Comparison of ENCODE assay signal across 18 mouse cellular contexts in genomic region chr17:64901721-64902623, GRCm38 (mm10).
DNase-seq lines count a peak whose midpoint lies in the region; ATAC-seq lines count a peak whose summit lies in the region.
"Had no signal": no experiment of that assay in that cellular context is flagged by ENCODE, and none has a peak within 500 bp of the region (broad histone marks: within the 10 kb centered on the region; RNA-seq: fewer than 3 reads in every experiment).

No protein-coding gene starts in this region.

- H3K27me3 ChIP-seq in embryonic facial prominence, embryonic 11.5 days (ENCODE audit: control insufficient read depth, insufficient read depth, low read length) = no peaks in the 10 kb centered on the region
- H3K27me3 ChIP-seq in embryonic facial prominence, embryonic 10.5 days (replicated peaks; ENCODE audit: low read depth, poor library complexity, severe bottlenecking) = no peaks in the 10 kb centered on the region
- no peaks in the 10 kb centered on the region for H3K27me3 ChIP-seq in midbrain, embryonic 12.5 days
- H3K27me3 ChIP-seq in midbrain, embryonic 10.5 days (ENCODE audit: low read depth, poor library complexity, severe bottlenecking) = no peaks in the 10 kb centered on the region
- no peaks in the 10 kb centered on the region for H3K27me3 ChIP-seq in midbrain, embryonic 14.5 days (ENCODE audit: control insufficient read depth, insufficient read depth, low read length)
- H3K27me3 ChIP-seq: embryonic facial prominence, embryonic 13.5 days; heart, embryonic 13.5 days; lung, embryonic 15.5 days had no signal

- peak; percentile 19 for DNase-seq in embryonic facial prominence, embryonic 11.5 days (ENCODE audit: low spot score)
- DNase-seq in embryonic facial prominence, embryonic 10.5 days (ENCODE audit: low spot score) = no peak
- DNase-seq in midbrain, embryonic 10.5 days (ENCODE audit: low spot score) = no peak
- peak; percentile 62 for DNase-seq in midbrain, embryonic 14.5 days
- no peak for DNase-seq in spleen, postnatal 4 days (ENCODE audit: low spot score in 2 of 2)
- DNase-seq in lung, postnatal 4 days = no peak
- DNase-seq: cerebellum, postnatal 25 days; kidney, adult 9 months; layer of hippocampus, postnatal 36 days; retina, postnatal 1 day; thymus, postnatal 36 days had no signal

- no peaks in the 10 kb centered on the region for H3K9me3 ChIP-seq in embryonic facial prominence, embryonic 11.5 days (replicated peaks; ENCODE audit: control insufficient read depth, low read length)
- no peaks in the 10 kb centered on the region for H3K9me3 ChIP-seq in embryonic facial prominence, embryonic 10.5 days
- 0 out of 2 replicates have a peak, but pooled peaks cover 5% of the 10 kb centered on the region for H3K9me3 ChIP-seq in midbrain, embryonic 12.5 days
- H3K9me3 ChIP-seq in midbrain, embryonic 10.5 days (replicated peaks) = no peaks in the 10 kb centered on the region
- no peaks in the 10 kb centered on the region for H3K9me3 ChIP-seq in midbrain, embryonic 14.5 days (ENCODE audit: control insufficient read depth, low read length)
- H3K9me3 ChIP-seq: embryonic facial prominence, embryonic 13.5 days; heart, embryonic 13.5 days; lung, embryonic 15.5 days had no signal

- H3K4me3 ChIP-seq in embryonic facial prominence, embryonic 11.5 days (ENCODE audit: low read depth, low read length) = no peak overlapping the region
- no peak overlapping the region for H3K4me3 ChIP-seq in embryonic facial prominence, embryonic 10.5 days
- no peak overlapping the region for H3K4me3 ChIP-seq in midbrain, embryonic 12.5 days
- no peak overlapping the region for H3K4me3 ChIP-seq in midbrain, embryonic 10.5 days
- H3K4me3 ChIP-seq in midbrain, embryonic 14.5 days (replicated peaks; ENCODE audit: low read depth, low read length) = no peak overlapping the region
- H3K4me3 ChIP-seq: embryonic facial prominence, embryonic 13.5 days; heart, embryonic 13.5 days; lung, embryonic 15.5 days had no signal

- WGBS in embryonic facial prominence, embryonic 11.5 days = 56% methylated on average over 17 of the region's 17 CpGs
- 67% methylated on average over 17 of the region's 17 CpGs for WGBS in embryonic facial prominence, embryonic 10.5 days
- WGBS in midbrain, embryonic 12.5 days = 58% methylated on average over 17 of the region's 17 CpGs
- WGBS in midbrain, embryonic 10.5 days = 76% methylated on average over 17 of the region's 17 CpGs
- WGBS in midbrain, embryonic 14.5 days = 44% methylated on average over 17 of the region's 17 CpGs

- no peaks in the 10 kb centered on the region for H3K36me3 ChIP-seq in embryonic facial prominence, embryonic 11.5 days (replicated peaks; ENCODE audit: control insufficient read depth, insufficient read depth, low read depth, low read length)
- H3K36me3 ChIP-seq in embryonic facial prominence, embryonic 10.5 days (replicated peaks) = no peaks in the 10 kb centered on the region
- H3K36me3 ChIP-seq in midbrain, embryonic 12.5 days = no peaks in the 10 kb centered on the region
- H3K36me3 ChIP-seq in midbrain, embryonic 10.5 days = no peaks in the 10 kb centered on the region
- no peaks in the 10 kb centered on the region for H3K36me3 ChIP-seq in midbrain, embryonic 14.5 days (ENCODE audit: control insufficient read depth, insufficient read depth, low read length)
- H3K36me3 ChIP-seq: embryonic facial prominence, embryonic 13.5 days; heart, embryonic 13.5 days; lung, embryonic 15.5 days had no signal

- no peak overlapping the region for H3K27ac ChIP-seq in embryonic facial prominence, embryonic 11.5 days (replicated peaks; ENCODE audit: low read depth, low read length)
- H3K27ac ChIP-seq in embryonic facial prominence, embryonic 10.5 days (replicated peaks) = no peak overlapping the region
- peak overlapping the region; percentile 64 for H3K27ac ChIP-seq in midbrain, embryonic 12.5 days (replicated peaks)
- H3K27ac ChIP-seq in midbrain, embryonic 10.5 days (replicated peaks) = no peak overlapping the region
- H3K27ac ChIP-seq in midbrain, embryonic 14.5 days (replicated peaks; ENCODE audit: low read depth, low read length) = peak overlapping the region; percentile 71
- H3K27ac ChIP-seq: embryonic facial prominence, embryonic 13.5 days; heart, embryonic 13.5 days; lung, embryonic 15.5 days; stomach, postnatal 0 days had no signal

- H3K4me2 ChIP-seq in embryonic facial prominence, embryonic 11.5 days (ENCODE audit: low read depth, low read length) = no peak overlapping the region
- H3K4me2 ChIP-seq in midbrain, embryonic 12.5 days (replicated peaks) = no peak overlapping the region
- no peak overlapping the region for H3K4me2 ChIP-seq in midbrain, embryonic 14.5 days (ENCODE audit: low read length)
- H3K4me2 ChIP-seq: embryonic facial prominence, embryonic 13.5 days; heart, embryonic 13.5 days; liver, embryonic 11.5 days; lung, embryonic 15.5 days had no signal

- no peak for ATAC-seq in embryonic facial prominence, embryonic 11.5 days (replicated peaks; ENCODE audit: insufficient number of reproducible peaks, low FRiP score, low TSS enrichment, low read depth)
- ATAC-seq in midbrain, embryonic 12.5 days (ENCODE audit: low FRiP score, low read depth) = peak; percentile 69
- ATAC-seq in midbrain, embryonic 14.5 days (ENCODE audit: low FRiP score, low TSS enrichment) = 0 out of 2 replicates have a peak, but pooled peaks have one; percentile 17
- no peak for ATAC-seq in megakaryocyte, adult 5-6 weeks (ENCODE audit: poor library complexity, severe bottlenecking)

- H3K9ac ChIP-seq in embryonic facial prominence, embryonic 11.5 days (replicated peaks; ENCODE audit: low read length) = no peak overlapping the region
- H3K9ac ChIP-seq in midbrain, embryonic 12.5 days (replicated peaks) = no peak overlapping the region
- no peak overlapping the region for H3K9ac ChIP-seq in midbrain, embryonic 14.5 days (replicated peaks; ENCODE audit: low read length)
- H3K9ac ChIP-seq: embryonic facial prominence, embryonic 13.5 days; heart, embryonic 13.5 days; lung, embryonic 15.5 days had no signal

- no peaks in the 10 kb centered on the region for H3K4me1 ChIP-seq in embryonic facial prominence, embryonic 11.5 days (ENCODE audit: control insufficient read depth, insufficient read depth, low read length)
- peaks cover 13% of the 10 kb centered on the region for H3K4me1 ChIP-seq in embryonic facial prominence, embryonic 10.5 days
- H3K4me1 ChIP-seq in midbrain, embryonic 12.5 days = peaks cover 9% of the 10 kb centered on the region; the same call in 1 of the 2 replicates
- H3K4me1 ChIP-seq in midbrain, embryonic 10.5 days = peaks cover 14% of the 10 kb centered on the region; the same call in 1 of the 2 replicates
- peaks cover 16% of the 10 kb centered on the region; the same call in 1 of the 2 replicates for H3K4me1 ChIP-seq in midbrain, embryonic 14.5 days (ENCODE audit: control insufficient read depth, insufficient read depth, low read length)
- H3K4me1 ChIP-seq: embryonic facial prominence, embryonic 13.5 days; lung, embryonic 15.5 days had no signal

Comparison
In these comparisons a context has a peak if more than half of its experiments do, and no peak if none do; other contexts are left out.
1. DNase-seq: peak in embryonic facial prominence, embryonic 11.5 days (single experiment) and midbrain, embryonic 14.5 days (single experiment); none in embryonic facial prominence, embryonic 10.5 days (single experiment), midbrain, embryonic 10.5 days (single experiment), spleen, postnatal 4 days (0 of 2) and lung, postnatal 4 days (0 of 2).
2. H3K27ac ChIP-seq: peak in midbrain, embryonic 12.5 days (single experiment) and midbrain, embryonic 14.5 days (single experiment); none in embryonic facial prominence, embryonic 11.5 days (single experiment), embryonic facial prominence, embryonic 10.5 days (single experiment) and midbrain, embryonic 10.5 days (single experiment).
3. ATAC-seq: peak in midbrain, embryonic 12.5 days (single experiment) and midbrain, embryonic 14.5 days (single experiment); none in embryonic facial prominence, embryonic 11.5 days (single experiment) and megakaryocyte, adult 5-6 weeks (single experiment).